Mouse (Mus musculus): ENCODE measurements around the gene Foxn3.

Gene Foxn3

DNA sequence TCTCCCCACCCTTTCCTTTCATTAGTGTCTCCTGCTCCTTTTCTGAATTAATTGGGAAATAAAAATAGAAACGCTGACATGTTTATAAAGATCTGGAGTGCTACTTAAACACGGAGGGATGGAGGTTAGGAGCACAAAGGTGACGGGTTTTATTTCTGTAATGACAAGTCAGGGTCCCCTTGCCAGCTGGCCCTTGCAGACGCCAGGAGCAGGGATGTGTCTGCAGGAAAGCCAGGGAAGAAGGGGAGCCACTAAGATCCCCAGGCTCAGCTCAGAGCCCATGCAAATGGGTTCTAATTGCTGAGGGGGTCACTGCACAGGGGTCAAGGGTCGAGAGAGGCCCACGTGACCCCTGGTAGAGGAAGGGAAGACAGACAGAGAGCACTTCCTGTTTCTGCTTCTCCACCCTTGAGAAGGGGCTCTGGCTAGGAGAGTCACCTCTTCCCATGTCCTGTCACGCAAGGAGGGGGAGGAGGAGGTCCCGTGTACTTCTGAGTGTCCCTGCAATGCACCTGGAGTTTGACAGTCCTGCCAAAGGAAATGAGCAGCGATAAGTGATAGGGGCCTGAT is 36.7 kb downstream of the Foxn3 start:
- no peak for DNase-seq (ENCODE audit: low spot score in 2 of 2)

DNA sequence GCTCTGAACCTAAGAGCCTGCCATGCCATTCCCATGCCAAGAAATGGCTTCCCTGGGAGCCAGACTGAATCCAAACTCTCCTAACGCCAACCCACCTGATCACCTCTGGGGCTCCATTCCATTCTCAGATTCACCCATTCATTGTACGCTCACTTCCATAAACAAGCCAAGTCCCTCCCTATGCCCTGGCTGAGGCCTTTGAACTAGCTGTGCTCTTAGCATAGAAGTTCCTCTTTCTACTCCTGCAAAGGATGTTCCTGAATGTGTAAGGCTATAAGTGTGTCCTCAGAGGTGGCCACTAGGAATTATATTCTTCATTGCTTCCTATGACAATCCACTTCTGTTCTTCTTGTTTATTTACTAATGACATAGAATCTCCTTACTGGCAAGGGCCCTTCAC is 40.5 kb downstream of the Foxn3 start:
- no peak for DNase-seq (ENCODE audit: low spot score in 2 of 2)

DNA sequence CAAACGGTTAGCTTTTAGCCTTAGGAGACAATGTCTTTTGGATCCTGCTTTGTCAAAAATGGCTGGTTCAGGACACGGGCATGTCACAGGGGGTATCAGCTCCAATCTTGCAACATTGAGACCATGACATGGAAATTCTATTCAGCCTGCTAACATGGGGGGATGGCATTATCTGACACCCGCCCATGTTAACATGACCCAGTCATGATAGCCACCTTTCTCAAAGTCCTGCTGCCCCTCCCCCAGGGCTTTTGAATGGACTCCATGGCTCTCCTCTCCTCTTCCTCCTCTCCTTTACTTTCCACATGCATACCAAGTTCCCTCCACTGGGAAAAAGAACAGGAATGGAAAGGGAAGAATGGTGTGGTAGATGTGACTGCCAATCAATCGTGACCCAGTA is 43.5 kb downstream of the Foxn3 start:
- no peak for DNase-seq (ENCODE audit: low spot score in 2 of 2)

DNA sequence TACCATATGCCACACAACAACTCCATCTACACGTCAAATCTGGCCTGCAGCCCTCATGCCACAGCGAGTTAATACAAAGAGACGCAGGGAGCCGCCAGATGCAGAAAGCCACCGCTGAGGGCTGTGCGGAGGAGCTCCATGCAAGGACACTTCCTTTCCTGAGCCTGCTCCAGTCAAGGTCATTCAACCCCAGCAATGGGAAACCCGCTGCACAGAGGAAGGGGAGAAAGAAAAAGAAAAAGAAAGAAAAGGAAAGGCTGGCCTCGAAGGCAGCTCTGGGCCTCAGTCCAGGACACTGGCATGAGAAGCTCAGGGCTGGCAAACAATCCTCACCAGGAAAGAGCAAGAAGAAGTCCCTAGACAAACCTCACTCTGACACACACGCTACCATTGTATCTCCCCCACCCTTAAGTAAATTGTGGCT is 44.2 kb downstream of the Foxn3 start:
- no peak for DNase-seq (ENCODE audit: low spot score in 2 of 2)

DNA sequence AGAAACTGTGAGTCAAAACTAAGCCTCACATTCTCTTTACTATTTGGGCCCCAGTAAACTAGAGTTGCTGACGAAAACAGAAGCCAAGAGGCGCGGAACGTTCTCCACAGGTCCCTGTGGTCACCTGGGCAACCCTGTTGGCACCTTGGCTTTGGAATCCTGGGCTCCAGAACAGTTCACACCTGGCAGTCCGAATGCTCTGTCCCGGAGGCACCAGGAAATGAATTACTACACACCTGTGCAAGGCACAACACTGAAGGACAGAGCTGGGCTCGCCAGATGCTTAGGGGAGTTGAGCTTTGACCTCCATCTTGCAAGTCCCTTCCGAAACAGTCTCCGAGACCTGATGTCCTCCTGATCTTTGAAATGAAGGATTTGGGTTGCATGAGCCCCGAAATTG is 44.7 kb downstream of the Foxn3 start:
- no peak for DNase-seq (ENCODE audit: low spot score in 2 of 2)

DNA sequence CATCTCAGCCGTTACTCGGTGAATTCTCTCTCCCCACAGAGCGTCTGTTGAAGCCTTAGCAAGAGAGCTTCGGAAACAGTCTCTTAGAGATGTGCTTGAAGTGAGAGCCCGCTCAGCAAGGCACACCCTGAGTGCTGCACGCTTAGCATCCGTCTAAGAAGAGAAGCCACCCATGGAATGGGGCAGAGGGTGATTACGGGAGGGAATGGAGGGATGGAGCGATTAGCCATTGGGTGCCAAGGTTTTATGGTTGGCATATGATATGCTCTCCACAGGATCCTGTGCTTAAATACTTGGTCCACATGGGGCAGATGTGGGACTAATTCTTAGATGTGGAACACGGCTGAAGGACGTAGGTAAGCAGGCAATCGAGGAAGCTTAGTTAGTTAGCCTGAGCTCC is 45.3 kb downstream of the Foxn3 start:
- no peak for DNase-seq (ENCODE audit: low spot score in 2 of 2)

DNA sequence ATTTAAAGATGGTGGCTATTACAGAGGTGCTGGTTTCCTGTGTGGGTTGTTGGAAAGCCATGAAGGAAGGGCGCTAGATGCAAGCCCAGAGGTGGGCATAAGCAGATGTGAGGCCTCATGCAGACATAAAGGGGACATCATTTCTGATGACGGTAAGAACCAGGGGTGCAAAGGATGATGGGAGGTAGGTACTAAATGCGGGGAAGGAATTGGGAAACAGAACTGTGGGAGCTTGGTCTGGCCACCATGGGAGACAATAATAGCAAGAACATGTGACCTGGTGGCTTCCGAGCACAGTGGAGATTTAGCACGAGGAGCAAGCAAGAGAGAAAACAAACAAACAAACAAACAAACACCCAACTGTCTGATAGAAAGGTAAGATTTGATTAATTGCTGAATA is 46.1 kb downstream of the Foxn3 start:
- no peak for DNase-seq (ENCODE audit: low spot score in 2 of 2)

DNA sequence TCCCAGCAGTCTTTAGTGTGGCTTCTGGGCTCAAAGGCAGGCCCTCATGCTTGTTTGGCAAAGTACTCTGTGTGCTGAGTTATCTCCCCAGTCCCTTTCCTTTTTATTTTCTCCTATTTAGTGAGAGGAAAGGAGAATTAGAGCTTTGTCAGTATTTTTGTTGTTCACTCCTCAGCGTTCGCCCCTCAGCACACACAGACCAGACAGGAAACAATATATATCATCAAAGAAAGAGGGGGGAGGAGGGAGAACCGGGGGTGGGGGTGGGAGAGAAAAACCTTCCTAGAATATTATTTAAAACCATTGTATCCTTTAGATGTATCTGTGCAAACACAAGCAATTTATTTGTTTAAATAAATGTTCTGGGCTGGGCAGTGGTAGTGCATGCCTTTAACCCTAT is 47.9 kb downstream of the Foxn3 start:
- DNase-seq (ENCODE audit: low spot score in 2 of 2): no peak

DNA sequence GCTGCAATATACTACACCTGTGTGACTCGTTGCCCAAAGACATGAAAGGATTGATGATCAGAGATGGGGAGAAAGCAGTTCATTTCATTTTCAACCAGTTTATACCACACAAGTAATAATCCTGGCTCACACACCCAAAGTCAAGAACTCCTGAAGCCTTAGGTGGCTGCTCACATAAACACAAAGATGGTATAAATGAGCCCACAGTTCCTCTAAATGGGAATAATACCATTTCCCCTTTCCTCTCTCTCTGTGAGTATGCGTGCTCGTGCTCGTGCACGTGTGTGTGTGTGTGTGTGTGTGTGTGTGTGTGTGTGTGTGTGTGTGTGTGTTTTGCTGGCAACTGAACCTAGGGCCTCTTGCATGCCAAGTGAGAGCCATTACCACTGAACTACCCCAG is 51.7 kb downstream of the Foxn3 start:
- no peak for DNase-seq (ENCODE audit: low spot score in 2 of 2)

DNA sequence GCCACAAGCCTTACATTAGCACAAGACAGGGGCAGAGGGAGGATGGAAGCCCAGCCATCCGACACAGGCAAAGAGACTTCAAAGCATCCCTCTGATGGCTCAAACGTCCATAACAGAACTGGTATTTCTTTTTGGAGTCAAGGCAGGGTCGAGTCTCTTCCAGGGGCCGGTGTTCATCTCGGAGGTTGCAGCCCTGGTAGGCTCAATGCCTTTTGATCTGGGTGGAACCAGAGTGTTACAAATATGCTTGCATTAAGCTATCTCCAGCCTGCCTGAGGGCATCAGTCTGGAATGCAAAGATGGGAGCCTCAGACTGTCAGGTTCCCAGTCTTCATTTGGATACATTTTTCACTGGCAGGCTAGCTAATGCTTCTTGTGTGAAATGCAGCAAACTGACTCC is 52.6 kb downstream of the Foxn3 start:
- no peak for DNase-seq (ENCODE audit: low spot score in 2 of 2)

DNA sequence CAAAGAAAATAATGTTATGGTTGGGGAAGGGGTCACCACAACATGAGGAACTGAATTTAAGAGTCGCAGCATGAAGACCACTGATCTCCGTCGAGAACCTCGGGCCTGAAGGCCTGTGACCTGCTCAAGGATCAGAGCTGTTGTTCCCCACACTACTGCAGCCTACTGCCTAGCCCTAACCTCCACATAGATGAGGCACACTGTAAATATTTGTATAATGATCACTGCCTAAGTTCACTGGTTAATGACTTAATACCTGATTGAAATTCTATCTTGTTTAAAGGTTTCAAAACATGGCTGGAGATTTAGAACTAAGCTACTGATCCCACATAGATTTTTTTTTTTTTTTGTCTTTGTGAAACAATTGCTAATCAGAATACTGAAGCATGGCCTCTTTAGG is 61.2 kb downstream of the Foxn3 start:
- DNase-seq (ENCODE audit: low spot score in 2 of 2): no peak

DNA sequence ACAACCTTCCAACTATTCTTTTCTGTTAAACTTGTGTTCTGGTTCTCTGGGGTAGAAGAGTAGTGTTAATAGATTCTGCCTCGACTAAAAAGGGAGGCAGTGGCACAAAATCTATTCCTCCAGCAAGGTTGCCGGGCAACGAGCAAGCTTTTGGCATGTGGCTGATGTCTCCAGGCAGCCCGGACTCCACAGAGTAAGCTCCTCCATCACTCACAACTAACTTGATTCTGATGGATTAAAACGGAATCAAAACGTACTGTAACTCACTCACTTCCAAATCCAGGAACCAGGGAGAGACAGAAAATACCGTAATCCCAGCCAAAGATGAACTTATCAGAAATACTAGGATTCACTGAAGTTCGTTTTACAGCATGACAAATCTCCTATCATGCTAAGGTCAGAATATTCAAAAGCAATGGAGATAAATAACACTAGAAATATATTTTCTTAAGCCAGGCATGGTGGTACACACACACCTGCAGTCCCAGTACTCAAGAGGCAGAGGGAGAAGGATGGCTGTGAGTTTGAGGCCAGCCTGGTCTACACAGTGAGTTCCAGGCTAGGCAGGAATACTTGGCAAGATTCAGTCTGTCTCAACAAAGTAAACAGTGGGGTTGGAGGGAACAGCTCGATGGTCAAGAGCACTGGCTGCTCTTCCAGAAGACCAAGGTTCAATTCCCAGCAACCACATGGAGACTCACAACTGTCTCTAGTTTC is 64.2 kb downstream of the Foxn3 start:
- DNase-seq (ENCODE audit: low spot score in 2 of 2): peak in 1 of 2 experiments; percentile 35

DNA sequence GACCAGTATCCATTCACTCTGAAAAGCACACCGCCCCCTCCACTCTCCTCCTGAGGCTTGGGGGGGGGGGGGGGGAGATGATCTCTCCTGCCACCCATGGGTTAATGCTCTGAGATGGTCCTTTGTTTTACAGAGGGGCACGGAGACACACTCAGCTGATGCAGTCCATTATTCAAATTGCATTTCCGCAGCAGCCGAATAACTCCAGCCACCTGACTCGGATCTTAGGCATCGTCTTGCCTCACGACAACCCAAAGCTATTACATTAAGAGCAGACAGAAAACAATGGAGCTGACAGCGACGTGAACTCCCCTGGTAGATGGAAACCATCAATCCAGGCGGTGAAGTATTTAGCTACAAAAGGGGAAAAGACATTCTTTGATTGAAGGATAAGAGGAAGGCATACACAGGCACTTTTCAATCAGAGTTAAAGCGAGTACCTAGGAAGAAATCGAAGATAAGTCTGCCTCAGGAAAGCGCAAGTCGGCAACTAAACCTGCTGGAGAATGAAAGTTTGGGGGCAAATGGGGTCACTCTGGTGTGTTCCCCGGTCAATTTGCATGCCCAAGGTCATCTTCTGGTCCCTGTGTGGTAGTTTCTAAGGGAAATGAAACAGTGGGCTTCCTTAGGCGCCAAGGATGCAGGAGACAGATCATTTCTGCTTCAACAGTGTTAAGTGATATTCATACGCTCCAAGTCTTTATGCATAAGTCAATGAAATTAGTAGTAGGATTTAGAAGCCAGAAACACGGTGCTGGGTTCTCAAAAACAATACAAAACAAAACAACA is 65.0 kb downstream of the Foxn3 start:
- no peak for DNase-seq (ENCODE audit: low spot score in 2 of 2)

DNA sequence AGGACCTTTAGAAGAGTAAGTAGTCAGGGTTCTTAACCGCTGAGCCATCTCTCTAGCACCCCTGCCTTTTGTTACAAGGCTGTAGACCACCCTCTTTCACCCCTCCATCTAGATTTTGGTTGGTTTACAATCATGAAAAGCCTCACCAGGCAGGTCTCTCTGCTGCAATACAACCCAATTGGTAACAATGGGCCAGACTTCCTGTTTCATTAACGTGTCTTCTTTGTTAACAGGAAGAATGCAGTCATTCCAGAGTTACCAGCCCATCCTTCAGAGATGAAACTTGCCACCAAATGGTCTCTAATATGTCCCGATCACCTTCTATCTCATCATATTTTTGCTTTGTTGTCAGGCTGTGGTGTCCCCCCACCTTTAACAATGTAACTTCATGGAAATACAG is 66.4 kb downstream of the Foxn3 start:
- no peak for DNase-seq (ENCODE audit: low spot score in 2 of 2)

DNA sequence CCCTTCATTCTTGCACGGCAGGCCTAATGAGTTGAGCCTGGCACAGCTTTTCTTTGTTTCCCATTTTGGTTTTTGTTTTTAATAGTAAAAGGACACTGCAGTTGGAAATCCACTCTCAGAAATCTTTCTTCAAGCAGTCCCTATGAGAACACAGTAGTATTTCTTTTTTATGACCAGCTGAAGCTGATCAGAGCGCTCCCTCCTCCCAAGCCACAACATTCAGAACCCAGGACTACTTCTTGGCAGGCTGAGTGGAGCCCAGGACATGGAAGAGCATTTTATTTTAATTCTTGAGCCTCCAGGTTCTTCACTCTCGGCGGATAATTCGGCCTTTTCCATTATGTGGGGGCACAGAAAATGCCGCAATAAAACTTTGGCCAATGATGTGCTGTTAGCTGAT is 73.2 kb downstream of the Foxn3 start:
- no peak for DNase-seq (ENCODE audit: low spot score in 2 of 2)

DNA sequence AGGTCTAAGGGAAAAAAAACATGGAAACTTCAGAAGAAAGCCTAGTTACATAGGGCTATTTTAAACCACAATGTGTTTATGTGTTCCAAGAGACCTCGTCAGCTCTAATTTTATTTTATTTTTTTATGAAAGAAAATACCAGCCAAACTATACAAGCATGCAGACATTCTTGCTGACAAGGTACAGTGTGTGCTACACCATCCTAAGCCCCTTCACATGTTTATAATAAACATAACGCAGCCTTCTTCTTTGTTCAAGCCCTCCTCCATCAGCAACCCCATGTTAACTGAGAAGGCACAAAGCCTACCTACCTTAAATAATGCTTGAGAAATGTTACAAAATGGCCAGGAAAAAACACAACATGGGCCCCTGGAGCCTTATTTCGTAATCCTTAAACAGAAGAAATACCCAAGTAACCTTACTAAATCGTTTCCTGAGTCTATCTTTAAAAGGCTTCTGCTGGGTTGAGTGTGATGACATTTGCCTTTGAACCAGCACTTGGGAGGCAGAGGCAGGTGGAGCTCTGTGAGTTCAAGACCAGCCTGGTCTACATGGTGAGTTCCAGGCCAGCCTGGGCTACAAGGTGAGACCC is 74.3 kb downstream of the Foxn3 start:
- no peak for DNase-seq (ENCODE audit: low spot score in 2 of 2)

DNA sequence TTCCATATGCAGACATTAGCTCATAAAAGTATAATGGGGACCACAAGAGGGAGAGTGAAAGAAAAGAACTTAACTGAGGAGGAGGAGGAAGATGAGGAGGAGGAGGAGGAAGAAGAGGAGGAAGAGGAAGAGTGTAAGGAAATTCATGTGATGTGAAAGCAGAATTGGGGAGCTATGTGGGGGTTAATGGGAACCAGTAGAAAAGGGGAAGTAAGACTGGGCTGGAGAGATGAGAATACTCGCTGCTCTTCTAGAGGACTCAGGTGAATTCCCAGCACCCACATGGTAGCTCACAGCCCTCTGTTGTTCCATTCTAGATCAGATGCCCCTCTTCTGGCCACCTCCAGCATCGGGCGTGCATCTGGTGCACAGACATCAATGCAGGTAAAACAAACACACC is 83.0 kb downstream of the Foxn3 start:
- no peak for DNase-seq (ENCODE audit: low spot score in 2 of 2)

DNA sequence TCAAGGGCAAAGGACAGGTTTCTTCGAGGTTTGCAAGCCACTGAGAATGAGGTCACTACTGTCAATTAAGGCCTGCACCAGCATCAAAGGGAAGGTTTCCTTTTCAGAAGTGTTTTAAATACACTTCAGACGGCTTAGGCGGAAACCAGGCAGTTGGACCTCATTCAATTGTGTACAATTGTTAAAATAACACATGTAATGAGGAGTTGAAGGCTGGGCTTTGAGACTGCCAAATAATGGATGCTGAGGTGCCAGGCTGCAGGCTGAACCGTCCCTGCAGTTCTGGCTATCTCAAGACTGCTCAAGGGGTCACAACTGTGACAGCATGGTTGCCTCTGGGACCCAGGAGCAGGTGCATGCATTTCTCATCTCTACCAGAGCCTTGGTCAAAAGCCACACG is 89.2 kb downstream of the Foxn3 start:
- no peak for DNase-seq (ENCODE audit: low spot score in 2 of 2)

DNA sequence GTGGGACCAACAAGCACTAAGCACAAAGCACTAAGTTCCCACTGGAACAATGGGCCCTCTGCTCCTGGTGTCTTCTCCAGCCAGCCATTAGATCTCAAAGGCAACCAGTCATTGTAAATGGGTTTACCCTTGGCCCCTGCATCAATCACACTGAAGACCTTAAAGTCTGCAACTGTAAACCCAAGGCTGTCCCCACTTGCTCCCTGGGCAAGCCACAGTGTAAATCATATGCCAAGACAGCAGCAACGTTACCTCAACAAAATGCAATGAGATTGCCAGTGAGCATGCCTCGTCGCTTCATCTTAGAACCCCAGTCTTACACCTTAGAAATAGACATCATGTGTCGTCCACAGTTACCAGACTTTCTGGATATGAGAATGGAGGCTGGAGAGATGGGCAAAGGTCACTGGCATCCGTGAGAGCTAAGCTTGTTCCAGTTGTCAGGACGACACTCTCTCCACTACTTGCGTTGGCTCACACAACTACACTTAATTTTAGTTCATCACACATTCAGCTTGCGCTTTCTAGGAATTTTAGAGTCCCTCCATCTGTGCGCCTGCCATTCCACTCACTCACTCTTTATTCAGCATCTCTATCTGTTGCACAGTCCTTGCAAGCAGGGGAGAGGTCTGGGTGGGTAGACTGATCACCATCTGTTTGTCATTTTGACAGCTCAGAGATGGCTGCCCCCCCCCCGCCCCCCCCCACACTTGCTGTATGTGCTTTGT is 89.8 kb downstream of the Foxn3 start:
- peak in 1 of 2 experiments; percentile 24 for DNase-seq (ENCODE audit: low spot score in 2 of 2)

DNA sequence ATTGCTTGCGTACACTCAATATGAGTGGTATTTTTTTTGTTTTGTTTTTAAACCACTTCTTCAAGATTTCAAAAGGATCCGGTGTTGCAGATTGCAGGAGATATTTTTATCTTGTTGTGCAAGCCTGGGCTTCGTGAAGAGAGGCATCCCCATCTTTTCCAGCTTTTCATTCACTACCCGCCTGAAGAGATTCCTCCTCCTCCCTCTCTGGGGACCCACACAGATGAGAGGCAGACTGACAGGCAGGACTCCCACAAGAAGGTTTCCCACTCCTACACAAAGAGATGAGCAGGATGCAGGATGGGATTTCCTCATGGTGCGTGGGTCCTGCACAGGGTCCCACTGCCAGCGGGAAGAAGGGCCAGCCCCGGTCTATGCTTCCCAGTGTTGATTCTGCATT is 92.0 kb downstream of the Foxn3 start:
- DNase-seq (ENCODE audit: low spot score in 2 of 2): no peak

DNA sequence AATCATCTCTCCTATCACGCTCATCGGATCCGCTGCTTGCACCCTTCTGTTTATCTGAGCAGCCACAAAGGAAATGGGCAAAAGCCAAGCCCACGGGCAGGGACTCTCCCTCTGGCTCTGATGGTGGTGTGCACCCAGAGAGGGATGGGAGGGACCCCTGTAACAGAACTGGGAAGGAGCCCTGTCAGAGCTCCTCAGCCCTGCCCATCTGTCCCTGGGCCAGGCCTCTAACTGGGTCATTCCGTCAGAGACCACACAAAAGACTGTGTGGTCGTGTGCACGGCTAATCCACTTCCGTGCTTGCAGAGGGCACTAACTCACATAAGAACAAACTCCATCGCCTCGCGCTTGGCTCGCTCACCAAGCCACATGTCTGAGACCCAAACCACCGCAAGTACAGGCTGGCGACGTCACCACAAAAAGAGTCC is 95.5 kb downstream of the Foxn3 start:
- DNase-seq (ENCODE audit: low spot score in 2 of 2): peak in 1 of 2 experiments; percentile 33

DNA sequence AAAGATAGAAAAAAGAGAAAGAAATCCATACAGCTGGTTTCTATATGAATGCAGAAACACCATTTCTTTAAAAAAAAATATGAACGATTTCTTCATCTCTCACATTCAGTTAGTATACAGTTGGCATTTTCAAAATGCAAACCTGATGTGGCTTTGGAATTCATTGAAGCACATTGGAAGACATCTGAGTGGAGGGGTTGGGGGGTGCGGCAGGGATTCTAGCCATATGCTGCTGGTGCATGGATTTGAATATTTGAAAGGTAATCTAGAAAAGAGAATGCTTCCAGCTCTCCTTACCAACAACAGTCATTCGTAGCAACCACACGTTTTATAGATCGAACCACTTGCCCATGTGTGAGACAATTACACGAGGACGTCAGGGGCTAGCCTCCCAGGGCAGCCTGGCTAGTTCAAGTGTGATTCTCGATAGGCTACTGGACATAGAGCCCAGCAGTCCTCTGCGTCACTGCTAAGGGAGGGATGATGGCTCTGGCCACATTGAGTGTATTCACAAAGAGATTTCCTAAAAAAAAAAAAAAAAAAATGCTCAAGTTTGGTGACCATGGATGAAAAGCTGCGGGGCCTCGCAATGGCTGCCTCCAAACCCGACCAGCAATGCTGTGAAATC is 96.0 kb downstream of the Foxn3 start:
- no peak for DNase-seq (ENCODE audit: low spot score in 2 of 2)
